Comparison of ENCODE assay signal across 8 mouse cellular contexts in genomic region chr14:118088437-118089207, GRCm38 (mm10). TPM values are rescaled to one million over a fixed set of nuclear protein-coding genes. Genes with fewer than 3 reads are reported as not detected.
DNase-seq lines count a peak whose midpoint lies in the region; ATAC-seq and TF ChIP-seq lines count a peak whose summit lies in the region.

No protein-coding gene starts in this region.

- H3K4me1 ChIP-seq in kidney, embryonic 14.5 days (ENCODE audit: control insufficient read depth, insufficient read depth, low read length) = no peaks in the 10 kb centered on the region
- peaks cover 4% of the 10 kb centered on the region; the same call in 1 of the 2 replicates for H3K4me1 ChIP-seq in bone marrow macrophage, adult 2 months (ENCODE audit: control insufficient read depth, insufficient read depth, low read length)
- H3K4me1 ChIP-seq in heart, embryonic 10.5 days = peaks cover 3% of the 10 kb centered on the region; the same call in 1 of the 2 replicates
- H3K4me1 ChIP-seq in liver, adult 2 months (ENCODE audit: control insufficient read depth, insufficient read depth, low read length) = no peaks in the 10 kb centered on the region

- no peaks in the 10 kb centered on the region for H3K27me3 ChIP-seq in kidney, embryonic 14.5 days (ENCODE audit: control insufficient read depth, insufficient read depth, low read length)
- H3K27me3 ChIP-seq in heart, embryonic 10.5 days (ENCODE audit: insufficient read depth, poor library complexity, severe bottlenecking) = peaks cover 18% of the 10 kb centered on the region; the same call in 1 of the 2 replicates
- no peaks in the 10 kb centered on the region for H3K27me3 ChIP-seq in liver, adult 2 months (ENCODE audit: control insufficient read depth, insufficient read depth, low read length)

- DNase-seq in kidney, adult 11 months = no peak
- no peak for DNase-seq in heart, embryonic 10.5 days (ENCODE audit: low spot score)
- peak; percentile 57 for DNase-seq in liver, adult 2 months (ENCODE audit: extremely low read depth, low read depth, low spot score)
- DNase-seq in layer of hippocampus, adult 18-20 months (ENCODE audit: low spot score in 2 of 2) = no peak
- DNase-seq in layer of hippocampus, postnatal 25 days (ENCODE audit: extremely low spot score in 1 of 2, low spot score in 1 of 2) = no peak

- no peak for TF ChIP-seq POLR2A in bone marrow macrophage, adult 2 months (IDR thresholded peaks at IDR 0.05; ENCODE audit: borderline replicate concordance, low read depth, low read length)
- TF ChIP-seq POLR2A in liver, adult 2 months (IDR thresholded peaks at IDR 0.05; ENCODE audit: extremely low read depth, insufficient read depth, low read length) = no peak

- H3K4me2 ChIP-seq in kidney, embryonic 14.5 days (replicated peaks; ENCODE audit: low read depth, low read length) = peak overlapping the region; percentile 57

- no peak for TF ChIP-seq CTCF in bone marrow macrophage, adult 2 months (IDR thresholded peaks at IDR 0.05; ENCODE audit: low read depth, low read length)
- TF ChIP-seq CTCF in liver, adult 2 months (IDR thresholded peaks at IDR 0.05; ENCODE audit: low read depth, low read length) = no peak

- peak overlapping the region; percentile 57 for H3K4me3 ChIP-seq in kidney, embryonic 14.5 days (ENCODE audit: low read length)
- H3K4me3 ChIP-seq in bone marrow macrophage, adult 2 months (ENCODE audit: insufficient read depth, low read length) = peak overlapping the region; percentile 84
- peak overlapping the region; percentile 83 for H3K4me3 ChIP-seq in heart, embryonic 10.5 days
- H3K4me3 ChIP-seq in liver, adult 2 months (ENCODE audit: insufficient read depth, low read depth, low read length) = peak overlapping the region; percentile 86

- H3K9ac ChIP-seq in kidney, embryonic 14.5 days (ENCODE audit: low read depth, low read length) = peak overlapping the region; percentile 61
- H3K9ac ChIP-seq in liver, adult 2 months (ENCODE audit: low read depth, low read length) = peak overlapping the region; percentile 47

- no peaks in the 10 kb centered on the region for H3K36me3 ChIP-seq in kidney, embryonic 14.5 days (ENCODE audit: control insufficient read depth, insufficient read depth, low read length)
- H3K36me3 ChIP-seq in heart, embryonic 10.5 days = no peaks in the 10 kb centered on the region
- H3K36me3 ChIP-seq in liver, adult 2 months (ENCODE audit: control insufficient read depth, insufficient read depth, low read length) = no peaks in the 10 kb centered on the region

- 0 out of 2 replicates have a peak overlapping the region, but pooled peaks have one; percentile 47 for H3K27ac ChIP-seq in kidney, embryonic 14.5 days (ENCODE audit: low read depth, low read length)
- peak overlapping the region; percentile 67 for H3K27ac ChIP-seq in bone marrow macrophage, adult 2 months (ENCODE audit: insufficient read depth, low read depth, low read length)
- peak overlapping the region; percentile 86 for H3K27ac ChIP-seq in heart, embryonic 10.5 days
- 0 out of 2 replicates have a peak overlapping the region, but pooled peaks have one; percentile 13 for H3K27ac ChIP-seq in liver, adult 2 months (replicated peaks; ENCODE audit: insufficient read depth, low read depth, low read length)

- H3K79me2 ChIP-seq in liver, adult 2 months (ENCODE audit: control insufficient read depth, insufficient read depth, low read length) = no peaks in the 10 kb centered on the region

- no peaks in the 10 kb centered on the region for H3K9me3 ChIP-seq in kidney, embryonic 14.5 days (ENCODE audit: control insufficient read depth, low read length)
- no peaks in the 10 kb centered on the region for H3K9me3 ChIP-seq in heart, embryonic 10.5 days

- WGBS in kidney, embryonic 14.5 days = 13% methylated on average over 22 of the region's 22 CpGs
- 17% methylated on average over 22 of the region's 22 CpGs for WGBS in heart, embryonic 10.5 days
- WGBS in liver, adult 2 months = 16% methylated on average over 22 of the region's 22 CpGs

- peak; percentile 58 for ATAC-seq in kidney, embryonic 14.5 days (ENCODE audit: low FRiP score, low TSS enrichment)
- ATAC-seq in monocyte, adult 5-6 weeks (replicated peaks; ENCODE audit: insufficient number of reproducible peaks, low FRiP score, low TSS enrichment, poor library complexity, severe bottlenecking) = peak; percentile 44

RNA-seq across cellular contexts. Expression of gene Dct, which starts 36.6 kb away (rescaled TPM):
- polyA plus RNA-seq in kidney, embryonic 14.5 days (2014; fragmentation: Nextera tagmentation; extraction: Ambion mirVana) = 1.4 and 1.8 TPM in 2 replicates
- polyA plus RNA-seq in bone marrow macrophage, adult 2 months (2012; ENCODE audit: insufficient read depth, insufficient read length, missing spikeins) = not detected in 2 replicates
- 0.80 and 1.0 TPM in 2 replicates for polyA plus RNA-seq in heart, embryonic 10.5 days (2016; fragmentation: Nextera tagmentation; extraction: Ambion mirVana)
- 1.9 and 8.7 TPM in 2 replicates for total RNA-seq in liver, adult 2 months (2014; rRNA removed)
- 3.1 and 11.0 TPM in 2 replicates for polyA plus RNA-seq in liver, adult 2 months (2012; rRNA removed)
- not detected in 3 replicates for total RNA-seq in monocyte, adult 5-6 weeks (2017)
- total RNA-seq in layer of hippocampus, adult 18-20 months (2021) = under 1 TPM; 0.46 to 0.62 TPM
- 1 to 10 TPM; 1.1 to 1.4 TPM for total RNA-seq in layer of hippocampus, postnatal 25 days (2021)

RNA-seq across cellular contexts. Expression of gene Tgds, which starts 43.9 kb away (rescaled TPM):
- polyA plus RNA-seq in kidney, embryonic 14.5 days (2014; fragmentation: Nextera tagmentation; extraction: Ambion mirVana) = 33.0 and 35.3 TPM in 2 replicates
- polyA plus RNA-seq in bone marrow macrophage, adult 2 months (2012; ENCODE audit: insufficient read depth, insufficient read length, missing spikeins) = 10.6 and 12.7 TPM in 2 replicates
- polyA plus RNA-seq in heart, embryonic 10.5 days (2016; fragmentation: Nextera tagmentation; extraction: Ambion mirVana) = 38.9 and 40.7 TPM in 2 replicates
- 32.4 and 37.9 TPM in 2 replicates for total RNA-seq in liver, adult 2 months (2014; rRNA removed)
- 14.3 and 14.4 TPM in 2 replicates for polyA plus RNA-seq in liver, adult 2 months (2012; rRNA removed)
- total RNA-seq in monocyte, adult 5-6 weeks (2017) = 9.3 to 26.2 TPM (median 25.2 TPM) in 3 replicates
- 10 to 100 TPM in 1 of 2 experiments, 1 to 10 TPM in 1; 8.5 to 11.1 TPM for total RNA-seq in layer of hippocampus, adult 18-20 months (2021)
- total RNA-seq in layer of hippocampus, postnatal 25 days (2021) = 1 to 10 TPM; 8.3 to 8.4 TPM

RNA-seq across cellular contexts. Expression of gene Gpr180, which starts 48.3 kb away (rescaled TPM):
- 41.3 and 55.5 TPM in 2 replicates for polyA plus RNA-seq in kidney, embryonic 14.5 days (2014; fragmentation: Nextera tagmentation; extraction: Ambion mirVana)
- polyA plus RNA-seq in bone marrow macrophage, adult 2 months (2012; ENCODE audit: insufficient read depth, insufficient read length, missing spikeins) = 11.2 and 11.3 TPM in 2 replicates
- polyA plus RNA-seq in heart, embryonic 10.5 days (2016; fragmentation: Nextera tagmentation; extraction: Ambion mirVana) = 43.6 and 46.3 TPM in 2 replicates
- total RNA-seq in liver, adult 2 months (2014; rRNA removed) = 28.0 and 29.8 TPM in 2 replicates
- polyA plus RNA-seq in liver, adult 2 months (2012; rRNA removed) = 32.7 and 36.6 TPM in 2 replicates
- 9.7 to 15.5 TPM (median 11.2 TPM) in 3 replicates for total RNA-seq in monocyte, adult 5-6 weeks (2017)
- 10 to 100 TPM; 24.0 to 26.1 TPM for total RNA-seq in layer of hippocampus, adult 18-20 months (2021)
- 10 to 100 TPM; 25.5 to 26.0 TPM for total RNA-seq in layer of hippocampus, postnatal 25 days (2021)

Comparison
In these comparisons a context has a peak if more than half of its experiments do, and no peak if none do; other contexts are left out.
1. H3K27ac ChIP-seq: peak in every context shown above with its lines; median percentile 86 in heart, embryonic 10.5 days; 67 in bone marrow macrophage, adult 2 months; 47 in kidney, embryonic 14.5 days; 13 in liver, adult 2 months.